Mouse (Mus musculus): ENCODE measurements around the gene Krt27.

The Krt27 gene

GRCm38 (mm10) chr11:99351004-99351403, at the start of gene Krt27:
TSS of gene Krt27 (minus strand) at chr11:99351104.
- DNase-seq (ENCODE audit: low read depth, low spot score), result no peak

- no peak for DNase-seq (ENCODE audit: low read depth, low spot score)
Observed at GRCm38 (mm10) chr11:99399956-99400549, 49.1 kb upstream of the Krt27 start.

- no peak for DNase-seq (ENCODE audit: low read depth, low spot score)
Observed at GRCm38 (mm10) chr11:99398832-99399231, 47.9 kb upstream of the Krt27 start.

- no peak for DNase-seq (ENCODE audit: low read depth, low spot score)
Observed at GRCm38 (mm10) chr11:99398084-99398483, 47.2 kb upstream of the Krt27 start.

- no peak for DNase-seq (ENCODE audit: low read depth, low spot score)
Observed at GRCm38 (mm10) chr11:99396661-99397060, 45.8 kb upstream of the Krt27 start.

GRCm38 (mm10) chr11:99396034-99396433, 45.1 kb upstream of the Krt27 start:
- DNase-seq (ENCODE audit: low read depth, low spot score), result peak; percentile 49

- DNase-seq (ENCODE audit: low read depth, low spot score), result no peak
Observed at GRCm38 (mm10) chr11:99392492-99392891, 41.6 kb upstream of the Krt27 start.

- no peak for DNase-seq (ENCODE audit: low read depth, low spot score)
Observed at GRCm38 (mm10) chr11:99391375-99391774, 40.5 kb upstream of the Krt27 start.

GRCm38 (mm10) chr11:99390866-99391265, 40.0 kb upstream of the Krt27 start:
- DNase-seq (ENCODE audit: low read depth, low spot score), result no peak

GRCm38 (mm10) chr11:99389264-99389663, 38.4 kb upstream of the Krt27 start, which contains the start of gene Krt10:
TSS of gene Krt10 (minus strand) at chr11:99389364.
- no peak for DNase-seq (ENCODE audit: low read depth, low spot score)

- DNase-seq (ENCODE audit: low read depth, low spot score), result no peak
Observed at GRCm38 (mm10) chr11:99388661-99389060, 37.8 kb upstream of the Krt27 start.

- DNase-seq (ENCODE audit: low read depth, low spot score), result peak; percentile 73
Observed at GRCm38 (mm10) chr11:99385813-99386721, 35.2 kb upstream of the Krt27 start.

GRCm38 (mm10) chr11:99379568-99379967, 28.7 kb upstream of the Krt27 start:
- peak; percentile 76 for DNase-seq (ENCODE audit: low read depth, low spot score)

GRCm38 (mm10) chr11:99374803-99375202, 23.9 kb upstream of the Krt27 start, which contains the start of gene Krt28:
TSS of gene Krt28 (minus strand) at chr11:99374903.
- no peak for DNase-seq (ENCODE audit: low read depth, low spot score)

GRCm38 (mm10) chr11:99369853-99370451, 19.0 kb upstream of the Krt27 start:
- no peak for DNase-seq (ENCODE audit: low read depth, low spot score)

- no peak for DNase-seq (ENCODE audit: low read depth, low spot score)
Observed at GRCm38 (mm10) chr11:99369229-99369628, 18.3 kb upstream of the Krt27 start.

- no peak for DNase-seq (ENCODE audit: low read depth, low spot score)
Observed at GRCm38 (mm10) chr11:99366791-99367190, 15.9 kb upstream of the Krt27 start.

- no peak for DNase-seq (ENCODE audit: low read depth, low spot score)
Observed at GRCm38 (mm10) chr11:99364412-99364811, 13.5 kb upstream of the Krt27 start.

- DNase-seq (ENCODE audit: low read depth, low spot score), result no peak
Observed at GRCm38 (mm10) chr11:99361423-99361822, 10.5 kb upstream of the Krt27 start.

- no peak for DNase-seq (ENCODE audit: low read depth, low spot score)
Observed at GRCm38 (mm10) chr11:99339299-99339847, 11.5 kb downstream of the Krt27 start.

GRCm38 (mm10) chr11:99337866-99338265, 13.0 kb downstream of the Krt27 start, which contains the start of gene Krt26:
TSS of gene Krt26 (minus strand) at chr11:99337966.
- no peak for DNase-seq (ENCODE audit: low read depth, low spot score)

- DNase-seq (ENCODE audit: low read depth, low spot score), result no peak
Observed at GRCm38 (mm10) chr11:99333426-99333825, 17.5 kb downstream of the Krt27 start.
